Mouse (Mus musculus) ES-E14 (cell line): ENCODE measurements around the gene Flt3. TPM values are rescaled to one million over a fixed set of nuclear protein-coding genes. Genes with fewer than 3 reads are reported as not detected.

ENCODE experiments used
- DNase-seq: peaks from one replicate; pipeline ENCODE4 v3.0.0-alpha.2; 2013; ENCODE audit warnings: low read depth, low spot score
- H3K27ac ChIP-seq: 2 replicates; pipeline ENCODE4 v1.5.1; 2012; ENCODE audit warnings: low read depth, mild to moderate bottlenecking, low read length, moderate library complexity, mixed read lengths; ENCODE audit not compliant: poor library complexity, insufficient read depth, severe bottlenecking
- H3K36me3 ChIP-seq: 2 replicates; pipeline ENCODE4 v1.6.1; 2012; ENCODE audit warnings: mild to moderate bottlenecking, low read length, moderate library complexity, mixed read lengths; ENCODE audit not compliant: control insufficient read depth, poor library complexity, insufficient read depth, severe bottlenecking
- H3K4me1 ChIP-seq, 2 experiments: fragments of 150-350 bp in 1 of 2; sonication (generic) in 1 of 2; 2 replicates each; pipeline ENCODE4 v1.6.1; 2012; ENCODE audit warnings: low read length in 2 of 2, mild to moderate bottlenecking in 1 of 2, mixed read lengths in 1 of 2; ENCODE audit not compliant: control insufficient read depth in 2 of 2, insufficient read depth in 2 of 2, poor library complexity in 1 of 2
- H3K4me3 ChIP-seq, 2 experiments: fragments of 150-350 bp in 1 of 2; sonication (generic) in 1 of 2; 2 replicates each; pipeline ENCODE4 v1.5.1; 2012; ENCODE audit warnings: low read length in 2 of 2, low read depth in 1 of 2, mild to moderate bottlenecking in 1 of 2, mixed read lengths in 1 of 2; ENCODE audit not compliant: insufficient read depth in 1 of 2, poor library complexity in 1 of 2, severe bottlenecking in 1 of 2
- H3K9ac ChIP-seq: 2 replicates; pipeline ENCODE4 v1.6.1; 2012; ENCODE audit warnings: low read depth, mild to moderate bottlenecking, low read length, mixed read lengths; ENCODE audit not compliant: poor library complexity, insufficient read depth, severe bottlenecking
- H3K9me3 ChIP-seq: fragments of 150-350 bp; sonication (generic); 2 replicates; pipeline ENCODE4 v1.6.1; 2012; ENCODE audit warnings: low read depth, mild to moderate bottlenecking, low read length; ENCODE audit not compliant: control insufficient read depth, insufficient read depth
- CHD2 ChIP-seq: IDR thresholded peaks from 2 replicates; pipeline ENCODE4 v1.6.1; 2014; ENCODE audit warnings: mild to moderate bottlenecking, low read depth, low read length, inconsistent platforms
- HCFC1 ChIP-seq: IDR thresholded peaks from 2 replicates; pipeline ENCODE4 v1.6.1; 2012; ENCODE audit warnings: low read length, inconsistent platforms, borderline replicate concordance; ENCODE audit not compliant: insufficient read depth
- MAFK ChIP-seq: IDR thresholded peaks from 2 replicates; pipeline ENCODE4 v1.6.1; 2014; ENCODE audit warnings: mild to moderate bottlenecking, low read depth, low read length, inconsistent platforms; ENCODE audit not compliant: insufficient read depth
- ZC3H11A ChIP-seq: IDR thresholded peaks from 2 replicates; pipeline ENCODE4 v1.6.1; 2012; ENCODE audit warnings: low read depth, mild to moderate bottlenecking, inconsistent platforms, low read length, borderline replicate concordance
- ZNF384 ChIP-seq: IDR thresholded peaks from 2 replicates; pipeline ENCODE4 v1.6.1; 2012; ENCODE audit warnings: low read depth, low read length, inconsistent platforms
- in situ Hi-C, 2 experiments: fragments of 600-800 bp; cut with MboI; formaldehyde crosslinking; loops; one replicate each; pipeline ENCODE4 v1.15.1; 2025; ENCODE audit warnings: low sequenced_read_pairs in 2 of 2, inconsistent platforms in 1 of 2; ENCODE audit not compliant: unreplicated experiment in 2 of 2
- total RNA-seq: library from RNA; depleted of rRNA; stranded (reverse); fragments of 300-350 nt; gene quantifications from 2 replicates; pipeline ENCODE4 v1.2.3, GENCODE M21; 2012

Gene Flt3
- total RNA-seq, 1 experiment: 0.27 TPM

DNA sequence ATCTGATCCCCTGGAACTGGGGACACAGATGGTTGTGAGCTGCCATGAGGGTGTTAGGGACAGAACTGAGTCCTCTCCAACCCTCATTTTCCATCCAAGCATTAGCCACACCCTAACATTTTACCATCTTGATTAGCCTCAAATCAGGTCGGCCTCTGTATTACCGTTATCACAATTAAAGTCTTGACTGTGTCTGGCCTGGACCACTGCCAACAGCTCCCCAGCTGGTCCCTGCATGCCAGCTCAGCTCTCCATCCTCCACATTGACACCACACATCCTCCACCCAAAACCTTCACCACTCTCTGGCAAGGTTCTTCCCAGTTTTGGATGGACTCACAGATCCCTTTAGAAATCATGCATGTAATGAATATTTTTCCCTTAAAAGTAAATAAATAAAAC is 9.5 kb downstream of the Flt3 start:
- Histone ChIP-seq H3K4me3 (no peak overlapping the region), H3K9me3 (no peaks in the 10 kb centered on the region), H3K9ac (no peak overlapping the region), H3K4me1 (no peaks in the 10 kb centered on the region), H3K36me3 (no peaks in the 10 kb centered on the region), H3K27ac (no peak overlapping the region)
- in situ Hi-C loops: no loop called here
- TF ChIP-seq ZNF384 (no peak), HCFC1 (no peak)
- no peak for DNase-seq

DNA sequence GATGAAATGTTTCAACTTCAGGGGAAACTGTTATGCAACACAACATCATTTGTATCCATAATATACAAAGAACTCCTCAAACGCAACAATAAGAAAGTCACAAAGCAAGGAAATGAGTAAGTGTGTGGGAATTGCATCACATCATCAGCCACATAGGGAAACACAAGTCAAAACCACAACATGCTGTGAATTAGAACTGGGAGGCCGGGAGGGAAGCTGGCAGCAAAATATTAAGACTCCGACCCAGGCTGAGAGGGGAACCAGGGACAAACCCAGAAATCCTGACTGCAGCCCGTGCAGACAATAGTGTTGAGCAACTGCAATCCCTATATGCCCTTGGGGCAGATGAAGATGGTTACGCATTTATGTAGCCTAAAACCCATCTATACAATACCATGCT is 11.2 kb downstream of the Flt3 start:
- Histone ChIP-seq H3K9me3 (no peaks in the 10 kb centered on the region), H3K4me1 (no peaks in the 10 kb centered on the region), H3K36me3 (no peaks in the 10 kb centered on the region), H3K4me3 (no peak overlapping the region), H3K27ac (no peak overlapping the region), H3K9ac (no peak overlapping the region)
- DNase-seq: no peak
- in situ Hi-C loops: no loop called here
- no peak for TF ChIP-seq ZC3H11A
- no peak for TF ChIP-seq ZNF384
- TF ChIP-seq CHD2: no peak
- no peak for TF ChIP-seq HCFC1
- no peak for TF ChIP-seq MAFK

DNA sequence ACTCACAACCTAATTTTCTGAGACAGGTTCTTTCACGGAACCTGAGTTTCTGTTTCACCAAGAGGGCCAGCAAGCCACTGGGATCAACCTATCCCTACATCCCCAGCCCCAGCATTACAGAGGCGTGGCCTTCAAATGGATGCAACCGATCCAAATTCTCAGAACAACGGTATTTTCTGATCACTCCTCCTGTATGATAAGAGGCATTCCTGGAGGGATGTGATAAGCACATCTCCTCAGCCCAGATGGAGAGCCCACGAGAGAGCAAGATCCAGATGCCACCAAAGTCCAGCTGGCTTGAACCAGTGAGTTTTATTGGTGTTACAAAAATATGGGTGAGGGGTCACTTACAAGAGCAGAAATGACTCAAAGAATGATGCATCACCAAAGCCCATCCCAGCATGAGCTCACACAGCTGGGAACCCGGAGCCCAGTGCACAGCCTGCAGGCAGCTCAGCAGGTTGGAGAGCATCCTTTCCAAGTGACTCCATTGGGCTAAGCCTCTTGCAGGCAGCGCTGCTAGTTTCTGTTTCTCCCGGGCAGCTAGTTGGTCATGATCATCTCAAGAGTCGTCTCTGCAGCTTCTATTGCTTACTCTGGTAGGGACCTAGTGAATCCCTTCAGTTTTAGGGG is 11.8 kb downstream of the Flt3 start:
- H3K9me3 ChIP-seq: no peaks in the 10 kb centered on the region
- H3K27ac ChIP-seq: no peak overlapping the region
- no peak for DNase-seq
- in situ Hi-C loops: no loop called here
- H3K4me1 ChIP-seq: no peaks in the 10 kb centered on the region
- TF ChIP-seq MAFK: no peak
- TF ChIP-seq ZC3H11A: no peak
- no peak for TF ChIP-seq ZNF384
- TF ChIP-seq CHD2: no peak
- TF ChIP-seq HCFC1: no peak
- no peaks in the 10 kb centered on the region for H3K36me3 ChIP-seq
- no peak overlapping the region for H3K4me3 ChIP-seq
- no peak overlapping the region for H3K9ac ChIP-seq

DNA sequence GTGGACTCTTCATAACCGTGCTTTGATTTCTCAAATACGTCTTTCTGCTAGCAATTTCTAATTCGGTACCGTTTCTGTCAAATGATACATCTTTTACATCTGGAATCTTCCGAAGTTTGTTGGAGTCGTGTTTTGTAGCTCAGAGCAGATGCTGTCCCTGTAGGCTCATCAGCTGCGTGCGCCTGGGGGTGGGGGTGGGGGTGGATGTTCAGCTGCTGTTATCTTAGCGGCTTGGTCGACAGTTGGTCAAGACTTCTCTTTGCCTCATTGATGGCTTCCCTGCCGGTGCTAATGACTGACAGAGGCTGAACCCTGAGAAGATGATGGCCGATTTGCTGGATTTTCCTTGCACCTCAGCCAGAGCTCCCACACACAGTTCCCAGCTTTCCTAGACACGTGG is 13.4 kb downstream of the Flt3 start:
- Histone ChIP-seq H3K9me3 (no peaks in the 10 kb centered on the region), H3K27ac (no peak overlapping the region), H3K36me3 (no peaks in the 10 kb centered on the region), H3K9ac (no peak overlapping the region), H3K4me1 (no peaks in the 10 kb centered on the region), H3K4me3 (no peak overlapping the region)
- in situ Hi-C loops: no loop called here
- DNase-seq: no peak
- TF ChIP-seq ZC3H11A (no peak), CHD2 (no peak), ZNF384 (no peak), HCFC1 (no peak), MAFK (no peak)

DNA sequence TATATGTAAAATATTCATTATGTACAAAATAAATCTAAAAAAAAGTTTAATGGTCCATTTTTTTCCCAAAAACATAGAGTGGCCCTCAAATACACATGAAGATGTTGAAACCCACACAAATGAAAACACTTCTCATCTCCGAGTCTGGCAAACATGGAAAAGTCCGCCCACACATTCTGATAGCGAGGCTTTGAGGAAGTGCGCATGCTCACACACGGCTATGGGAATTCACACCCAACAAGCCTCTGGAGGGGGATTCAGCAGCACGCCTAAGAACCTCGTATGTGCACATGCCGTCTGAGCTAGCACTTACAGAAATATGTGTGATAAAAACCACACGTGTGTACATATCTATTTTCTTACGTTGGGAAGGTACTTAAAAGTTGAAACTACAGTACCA is 18.9 kb downstream of the Flt3 start:
- H3K9me3 ChIP-seq: no peaks in the 10 kb centered on the region
- no peak overlapping the region; the same call in 1 of the 2 replicates for H3K9ac ChIP-seq
- TF ChIP-seq ZNF384 (no peak), MAFK (no peak), HCFC1 (no peak), CHD2 (no peak), ZC3H11A (no peak)
- peak; percentile 33 for DNase-seq
- H3K27ac ChIP-seq: no peak overlapping the region
- peak overlapping the region in 1 of 2 experiments; percentile 33; a peak in 1 of 4 replicates for H3K4me3 ChIP-seq
- H3K36me3 ChIP-seq: no peaks in the 10 kb centered on the region
- no peaks in the 10 kb centered on the region for H3K4me1 ChIP-seq
- in situ Hi-C loops: no loop called here
